Mouse (Mus musculus) lung, postnatal 0 days (tissue): Measurements from ENCODE around the gene AI464131. TPM values are rescaled to one million over a fixed set of nuclear protein-coding genes. Genes with fewer than 3 reads are reported as not detected.

Source experiments
- ATAC-seq: fragments of 200-750 bp; cut with Nextera tagmentation; 2 replicates; pipeline ENCODE4 v1.8.0; 2017; ENCODE audit warnings: moderate library complexity
- DNase-seq: peaks from one replicate; pipeline ENCODE4 v3.0.0-alpha.2; 2016; ENCODE audit warnings: low spot score
- H3K27ac ChIP-seq: fragments of 300-500 bp; sonication (generic); 2 replicates; pipeline ENCODE4 v1.5.1; 2014; ENCODE audit warnings: antibody characterized with exemption, mild to moderate bottlenecking, low read length, mixed read lengths
- H3K27me3 ChIP-seq: fragments of 300-500 bp; sonication (generic); replicated peaks from 2 replicates; pipeline ENCODE4 v1.6.1; 2014; ENCODE audit warnings: low read length, mixed read lengths; ENCODE audit not compliant: insufficient read depth
- H3K36me3 ChIP-seq: fragments of 300-500 bp; sonication (generic); 2 replicates; pipeline ENCODE4 v1.6.1; 2014; ENCODE audit warnings: low read length, mixed read lengths; ENCODE audit not compliant: insufficient read depth
- H3K4me1 ChIP-seq: fragments of 300-500 bp; sonication (generic); 2 replicates; pipeline ENCODE4 v1.6.1; 2014; ENCODE audit warnings: antibody characterized with exemption, low read depth, low read length, mixed read lengths; ENCODE audit not compliant: insufficient read depth
- H3K4me2 ChIP-seq: fragments of 300-500 bp; sonication (generic); replicated peaks from 2 replicates; pipeline ENCODE4 v1.6.1; 2014; ENCODE audit warnings: low read depth, mild to moderate bottlenecking, low read length, moderate library complexity, mixed read lengths
- H3K4me3 ChIP-seq: fragments of 300-500 bp; sonication (generic); 2 replicates; pipeline ENCODE4 v1.5.1; 2014; ENCODE audit warnings: low read depth, low read length
- H3K9ac ChIP-seq: fragments of 300-500 bp; sonication (generic); replicated peaks from 2 replicates; pipeline ENCODE4 v1.6.1; 2014; ENCODE audit warnings: low read depth, mild to moderate bottlenecking
- H3K9me3 ChIP-seq: fragments of 300-500 bp; sonication (generic); 2 replicates; pipeline ENCODE4 v1.6.1; 2016; ENCODE audit warnings: low read length, mixed read lengths
- CTCF ChIP-seq: IDR thresholded peaks from 2 replicates; pipeline ENCODE4 v1.5.1; 2016; ENCODE audit warnings: antibody characterized with exemption, mild to moderate bottlenecking
- EP300 ChIP-seq: IDR thresholded peaks from 2 replicates; pipeline ENCODE4 v1.6.1; 2016; ENCODE audit warnings: antibody characterized with exemption, mild to moderate bottlenecking, control low read depth
- WGBS: fragments of 180-500 bp; shearing (Covaris S2); extraction: QIAGEN DNeasy Blood & Tissue Kit; methylation state at CpG from one replicate; pipeline ENCODE4 v1.1.7; 2014; 5-methylcytosine and 5-hydroxymethylcytosine counted together
- polyA plus RNA-seq: library from polyadenylated mRNA; unstranded; fragments of >200 nt; fragmentation: Nextera tagmentation; extraction: Ambion mirVana; gene quantifications from 2 replicates; pipeline ENCODE4 v1.2.1, GENCODE M21; 2015

AI464131 gene
- polyA plus RNA-seq, result 5.0 and 5.5 TPM in 2 replicates

GRCm38 (mm10) chr4:41502986-41503412 is at the start of gene AI464131:
Gene AI464131, minus strand, starts transcription at chr4:41503076.
- peaks cover 19% of the 10 kb centered on the region for H3K27me3 ChIP-seq
- DNase-seq (peak; percentile 98), ATAC-seq (peak; percentile 96)
- TF ChIP-seq CTCF, result peak; percentile 33; the same call in 1 of the 2 replicates
- no peak for TF ChIP-seq EP300
- peak within 1 kb of the TSS; percentile 51 for H3K4me3 ChIP-seq
- peaks cover 11% of the 10 kb centered on the region; the same call in 1 of the 2 replicates for H3K4me1 ChIP-seq
- H3K9me3 ChIP-seq, result no peaks in the 10 kb centered on the region
- WGBS, result under 1% methylated on average over 16 of the region's 18 CpGs
- H3K4me2 ChIP-seq, result peak within 1 kb of the TSS; percentile 74
- no peak within 1 kb of the TSS; the same call in none of the 2 replicates for H3K9ac ChIP-seq
- peak within 1 kb of the TSS; percentile 69 for H3K27ac ChIP-seq
- H3K36me3 ChIP-seq, result no peaks in the 10 kb centered on the region

- ATAC-seq (no peak), DNase-seq (peak; percentile 70)
- no peaks in the 10 kb centered on the region; the same call in 1 of the 2 replicates for H3K4me1 ChIP-seq
- no peak overlapping the region for H3K27ac ChIP-seq
- 32% methylated on average over 6 of the region's 6 CpGs for WGBS
- no peaks in the 10 kb centered on the region for H3K9me3 ChIP-seq
- no peak overlapping the region for H3K9ac ChIP-seq
- H3K27me3 ChIP-seq, result no peaks in the 10 kb centered on the region
- H3K4me2 ChIP-seq, result no peak overlapping the region
- no peak overlapping the region for H3K4me3 ChIP-seq
- TF ChIP-seq CTCF (peak; percentile 82), EP300 (no peak)
- no peaks in the 10 kb centered on the region for H3K36me3 ChIP-seq
These were observed 49.7 kb upstream of the AI464131 start for GRCm38 (mm10) chr4:41552529-41552928.

- Histone ChIP-seq H3K27ac (no peak overlapping the region), H3K4me2 (no peak overlapping the region), H3K27me3 (no peaks in the 10 kb centered on the region), H3K9me3 (no peaks in the 10 kb centered on the region), H3K9ac (no peak overlapping the region), H3K36me3 (no peaks in the 10 kb centered on the region), H3K4me3 (no peak overlapping the region), H3K4me1 (no peaks in the 10 kb centered on the region)
- no peak for ATAC-seq
- no peak for DNase-seq
- WGBS, result 57% methylated on average over 1 of the region's 1 CpGs
- TF ChIP-seq EP300 (no peak), CTCF (no peak)
These were observed 44.2 kb upstream of the AI464131 start for GRCm38 (mm10) chr4:41547086-41547485.

GRCm38 (mm10) chr4:41545985-41546384 is 43.1 kb upstream of the AI464131 start:
- no peaks in the 10 kb centered on the region for H3K9me3 ChIP-seq
- H3K27ac ChIP-seq, result no peak overlapping the region
- no peaks in the 10 kb centered on the region for H3K27me3 ChIP-seq
- H3K4me1 ChIP-seq, result no peaks in the 10 kb centered on the region
- no peaks in the 10 kb centered on the region for H3K36me3 ChIP-seq
- 13% methylated on average over 8 of the region's 8 CpGs for WGBS
- H3K9ac ChIP-seq, result no peak overlapping the region
- H3K4me2 ChIP-seq, result no peak overlapping the region
- ATAC-seq, result peak; percentile 11; the same call in 1 of the 2 replicates
- TF ChIP-seq CTCF (no peak), EP300 (no peak)
- peak; percentile 49 for DNase-seq
- no peak overlapping the region for H3K4me3 ChIP-seq

- Histone ChIP-seq H3K4me2 (no peak overlapping the region), H3K4me1 (no peaks in the 10 kb centered on the region), H3K27me3 (no peaks in the 10 kb centered on the region), H3K36me3 (no peaks in the 10 kb centered on the region), H3K9ac (no peak overlapping the region), H3K27ac (no peak overlapping the region), H3K9me3 (no peaks in the 10 kb centered on the region), H3K4me3 (no peak overlapping the region)
- no peak for TF ChIP-seq CTCF
- DNase-seq (no peak), ATAC-seq (no peak)
- 67% methylated on average over 8 of the region's 8 CpGs for WGBS
These were observed 39.3 kb upstream of the AI464131 start for GRCm38 (mm10) chr4:41542136-41542535.

GRCm38 (mm10) chr4:41534866-41535265 is 32.0 kb upstream of the AI464131 start:
- H3K27me3 ChIP-seq, result no peaks in the 10 kb centered on the region
- no peak overlapping the region for H3K9ac ChIP-seq

GRCm38 (mm10) chr4:41532420-41532819 is 29.5 kb upstream of the AI464131 start:
- DNase-seq (no peak), ATAC-seq (no peak)
- no peaks in the 10 kb centered on the region for H3K36me3 ChIP-seq
- 21% methylated on average over 6 of the region's 6 CpGs for WGBS
- no peak overlapping the region for H3K27ac ChIP-seq
- TF ChIP-seq EP300 (no peak), CTCF (no peak)
- no peaks in the 10 kb centered on the region for H3K9me3 ChIP-seq
- H3K4me2 ChIP-seq, result no peak overlapping the region
- no peak overlapping the region for H3K9ac ChIP-seq
- H3K4me3 ChIP-seq, result no peak overlapping the region
- no peaks in the 10 kb centered on the region for H3K4me1 ChIP-seq
- no peaks in the 10 kb centered on the region for H3K27me3 ChIP-seq

More at GRCm38 (mm10) chr4:41534866-41535265, 32.0 kb upstream of the AI464131 start:
- 63% methylated on average over 5 of the region's 5 CpGs for WGBS
- Histone ChIP-seq H3K4me2 (no peak overlapping the region), H3K9me3 (no peaks in the 10 kb centered on the region), H3K4me1 (no peaks in the 10 kb centered on the region), H3K4me3 (no peak overlapping the region), H3K27ac (no peak overlapping the region), H3K36me3 (no peaks in the 10 kb centered on the region)
- DNase-seq, result no peak
- no peak for ATAC-seq
- TF ChIP-seq CTCF, result no peak
- TF ChIP-seq EP300, result no peak
